Mouse (Mus musculus) MEL (cell line): ENCODE results near the gene Sgca. TPM values are rescaled to one million over a fixed set of nuclear protein-coding genes. Genes with fewer than 3 reads are reported as not detected.

Experiments used
- DNase-seq: peaks from one replicate; pipeline ENCODE4 v3.0.0; 2011; ENCODE audit warnings: low read depth, low spot score
- H3K27ac ChIP-seq: 2 replicates; pipeline ENCODE4 v1.5.1; 2012; ENCODE audit warnings: low read depth, mild to moderate bottlenecking, control low read depth, low read length, moderate library complexity; ENCODE audit not compliant: control insufficient read depth
- H3K27me3 ChIP-seq, 2 experiments: fragments of 150-350 bp in 1 of 2; sonication (generic) in 1 of 2; 2 replicates each; pipeline ENCODE4 v1.6.1; 2012; ENCODE audit warnings: low read length in 2 of 2, mild to moderate bottlenecking in 2 of 2, improper control_type of control experiment in 1 of 2, moderate library complexity in 1 of 2; ENCODE audit not compliant: insufficient read depth in 2 of 2, control insufficient read depth in 1 of 2
- H3K36me3 ChIP-seq, 2 experiments: 2 replicates each; pipeline ENCODE4 v1.6.1; 2012 to 2014; ENCODE audit warnings: low read length in 2 of 2, improper control_type of control experiment in 1 of 2, inconsistent platforms in 1 of 2, mild to moderate bottlenecking in 1 of 2; ENCODE audit not compliant: insufficient read depth in 2 of 2, control insufficient read depth in 1 of 2
- H3K4me1 ChIP-seq, 2 experiments: fragments of 150-350 bp in 1 of 2; sonication (generic) in 1 of 2; 2 replicates each; pipeline ENCODE4 v1.6.1; 2012; ENCODE audit warnings: low read length in 2 of 2, improper control_type of control experiment in 1 of 2, mild to moderate bottlenecking in 1 of 2; ENCODE audit not compliant: insufficient read depth in 2 of 2, control insufficient read depth in 1 of 2
- H3K4me3 ChIP-seq, 2 experiments: fragments of 150-350 bp in 1 of 2; sonication (generic) in 1 of 2; 2 replicates each; pipeline ENCODE4 v1.5.1; 2012; ENCODE audit warnings: low read depth in 2 of 2, low read length in 2 of 2, mild to moderate bottlenecking in 2 of 2, moderate library complexity in 2 of 2, control low read depth in 1 of 2, improper control_type of control experiment in 1 of 2; ENCODE audit not compliant: control insufficient read depth in 1 of 2, insufficient read depth in 1 of 2
- H3K79me2 ChIP-seq: 2 replicates; pipeline ENCODE4 v1.6.1; 2012; ENCODE audit warnings: mild to moderate bottlenecking, low read length, moderate library complexity; ENCODE audit not compliant: control insufficient read depth, poor library complexity, insufficient read depth
- H3K9ac ChIP-seq: 2 replicates; pipeline ENCODE4 v1.6.1; 2012; ENCODE audit warnings: low read depth, mild to moderate bottlenecking, control low read depth, low read length, moderate library complexity; ENCODE audit not compliant: control insufficient read depth, poor library complexity, severe bottlenecking
- H3K9me3 ChIP-seq: fragments of 150-350 bp; sonication (generic); replicated peaks from 2 replicates; pipeline ENCODE4 v1.6.1; 2012; ENCODE audit warnings: mild to moderate bottlenecking, low read length, improper control_type of control experiment, moderate library complexity; ENCODE audit not compliant: insufficient read depth
- CHD1 ChIP-seq: IDR thresholded peaks from 2 replicates; pipeline ENCODE4 v1.6.1; 2012; ENCODE audit warnings: low read depth, mild to moderate bottlenecking, inconsistent platforms, low read length, improper control_type of control experiment
- EP300 ChIP-seq, 2 experiments: IDR thresholded peaks; 2 replicates each; pipeline ENCODE4 v1.6.1; 2011; ENCODE audit warnings: improper control_type of control experiment in 2 of 2, low read length in 2 of 2, low read depth in 1 of 2, mild to moderate bottlenecking in 1 of 2
- GABPA ChIP-seq: IDR thresholded peaks from 2 replicates; pipeline ENCODE4 v1.6.1; 2012; ENCODE audit warnings: low read depth, mild to moderate bottlenecking, inconsistent platforms, low read length, improper control_type of control experiment, moderate library complexity
- GATA1 ChIP-seq: IDR thresholded peaks from 2 replicates; pipeline ENCODE4 v1.6.1; 2011; ENCODE audit warnings: low read depth, low read length, improper control_type of control experiment
- MAFK ChIP-seq: IDR thresholded peaks from 2 replicates; pipeline ENCODE4 v1.6.1; 2011; ENCODE audit warnings: low read depth, mild to moderate bottlenecking, low read length, improper control_type of control experiment, borderline replicate concordance
- MAZ ChIP-seq: IDR thresholded peaks from 2 replicates; pipeline ENCODE4 v1.6.1; 2012; ENCODE audit warnings: low read depth, mild to moderate bottlenecking, inconsistent platforms, low read length, improper control_type of control experiment
- MEF2A ChIP-seq: IDR thresholded peaks from 2 replicates; pipeline ENCODE4 v1.6.1; 2014; ENCODE audit warnings: low read depth, mild to moderate bottlenecking, inconsistent platforms, low read length, improper control_type of control experiment; ENCODE audit not compliant: poor library complexity, insufficient replicate concordance, severe bottlenecking; ENCODE audit errors: extremely low read depth
- NRF1 ChIP-seq: IDR thresholded peaks from 2 replicates; pipeline ENCODE4 v1.6.1; 2014; ENCODE audit warnings: low read depth, mild to moderate bottlenecking, inconsistent platforms, low read length, improper control_type of control experiment, moderate library complexity; ENCODE audit not compliant: poor library complexity, insufficient read depth, severe bottlenecking
- POLR2AphosphoS5 ChIP-seq: IDR thresholded peaks from 2 replicates; pipeline ENCODE4 v1.6.1; 2012; ENCODE audit warnings: low read depth, borderline replicate concordance, mild to moderate bottlenecking, inconsistent platforms, low read length, moderate library complexity, mixed read lengths
- RAD21 ChIP-seq: IDR thresholded peaks from 2 replicates; pipeline ENCODE4 v1.6.1; 2011; ENCODE audit warnings: mild to moderate bottlenecking, low read depth, low read length, improper control_type of control experiment
- RCOR1 ChIP-seq: IDR thresholded peaks from 2 replicates; pipeline ENCODE4 v1.6.1; 2012; ENCODE audit warnings: low read depth, mild to moderate bottlenecking, inconsistent platforms, low read length, improper control_type of control experiment
- SIN3A ChIP-seq: IDR thresholded peaks from 2 replicates; pipeline ENCODE4 v1.6.1; 2012; ENCODE audit warnings: low read length, improper control_type of control experiment, inconsistent platforms
- TBP ChIP-seq: IDR thresholded peaks from 2 replicates; pipeline ENCODE4 v1.8.0; 2011; ENCODE audit warnings: low read depth, low read length, improper control_type of control experiment
- TCF12 ChIP-seq: IDR thresholded peaks from 2 replicates; pipeline ENCODE4 v1.6.1; 2014; ENCODE audit warnings: low read depth, mild to moderate bottlenecking, inconsistent platforms, low read length, improper control_type of control experiment, moderate library complexity
- ZC3H11A ChIP-seq: IDR thresholded peaks from 2 replicates; pipeline ENCODE4 v1.6.1; 2012; ENCODE audit warnings: low read depth, mild to moderate bottlenecking, inconsistent platforms, low read length, improper control_type of control experiment
- ZMIZ1 ChIP-seq: IDR thresholded peaks from 2 replicates; pipeline ENCODE4 v1.6.1; 2012; ENCODE audit warnings: low read depth, mild to moderate bottlenecking, inconsistent platforms, low read length, improper control_type of control experiment, moderate library complexity
- ZNF384 ChIP-seq: IDR thresholded peaks from 2 replicates; pipeline ENCODE4 v1.6.1; 2012; ENCODE audit warnings: low read depth, mild to moderate bottlenecking, inconsistent platforms, low read length, improper control_type of control experiment
- polyA plus RNA-seq, 2 experiments: library from polyadenylated mRNA; stranded (reverse) in 1 of 2; unstranded in 1 of 2; fragments of >175 nt in 1 of 2; fragments of >200 nt in 1 of 2; gene quantifications; 2 replicates each; pipeline versions ENCODE4 v1.2.1 to v1.2.4; 2012; ENCODE audit warnings: low replicate concordance in 2 of 2, low read depth in 1 of 2; ENCODE audit not compliant: insufficient read length in 2 of 2, insufficient read depth in 1 of 2, missing spikeins in 1 of 2
- total RNA-seq: library from RNA; depleted of rRNA; stranded (reverse); fragments of 300-350 nt; gene quantifications from 2 replicates; pipeline ENCODE4 v1.2.3, GENCODE M21; 2012

Sgca gene
- total and polyA plus RNA-seq, 3 experiments: not detected

- H3K4me3 ChIP-seq: no peak overlapping the region
- H3K4me1 ChIP-seq: peaks cover 0 to 7% of the 10 kb centered on the region in 2 experiments; a peak in 1 of 4 replicates
- peaks cover 0 to 7% of the 10 kb centered on the region in 2 experiments; a peak in 2 of 4 replicates for H3K36me3 ChIP-seq
- DNase-seq: no peak
- no peaks in the 10 kb centered on the region for H3K9me3 ChIP-seq
- H3K9ac ChIP-seq: no peak overlapping the region
- H3K27me3 ChIP-seq: peaks cover 23 to 37% of the 10 kb centered on the region in 2 experiments
- H3K79me2 ChIP-seq: no peaks in the 10 kb centered on the region
- TF ChIP-seq TCF12: no peak
- no peak for TF ChIP-seq GABPA
- no peak for TF ChIP-seq ZC3H11A
- no peak for TF ChIP-seq NRF1
- TF ChIP-seq CHD1: no peak
- TF ChIP-seq POLR2AphosphoS5: no peak
- no peak for TF ChIP-seq MEF2A
- TF ChIP-seq ZNF384: no peak
- TF ChIP-seq RAD21: no peak
- TF ChIP-seq SIN3A: no peak
- no peak for TF ChIP-seq MAFK
- TF ChIP-seq MAZ: no peak
- no peak overlapping the region for H3K27ac ChIP-seq
Observed at GRCm38 (mm10) chr11:94962534-94963101, 13.5 kb downstream of the Sgca start.

DNA sequence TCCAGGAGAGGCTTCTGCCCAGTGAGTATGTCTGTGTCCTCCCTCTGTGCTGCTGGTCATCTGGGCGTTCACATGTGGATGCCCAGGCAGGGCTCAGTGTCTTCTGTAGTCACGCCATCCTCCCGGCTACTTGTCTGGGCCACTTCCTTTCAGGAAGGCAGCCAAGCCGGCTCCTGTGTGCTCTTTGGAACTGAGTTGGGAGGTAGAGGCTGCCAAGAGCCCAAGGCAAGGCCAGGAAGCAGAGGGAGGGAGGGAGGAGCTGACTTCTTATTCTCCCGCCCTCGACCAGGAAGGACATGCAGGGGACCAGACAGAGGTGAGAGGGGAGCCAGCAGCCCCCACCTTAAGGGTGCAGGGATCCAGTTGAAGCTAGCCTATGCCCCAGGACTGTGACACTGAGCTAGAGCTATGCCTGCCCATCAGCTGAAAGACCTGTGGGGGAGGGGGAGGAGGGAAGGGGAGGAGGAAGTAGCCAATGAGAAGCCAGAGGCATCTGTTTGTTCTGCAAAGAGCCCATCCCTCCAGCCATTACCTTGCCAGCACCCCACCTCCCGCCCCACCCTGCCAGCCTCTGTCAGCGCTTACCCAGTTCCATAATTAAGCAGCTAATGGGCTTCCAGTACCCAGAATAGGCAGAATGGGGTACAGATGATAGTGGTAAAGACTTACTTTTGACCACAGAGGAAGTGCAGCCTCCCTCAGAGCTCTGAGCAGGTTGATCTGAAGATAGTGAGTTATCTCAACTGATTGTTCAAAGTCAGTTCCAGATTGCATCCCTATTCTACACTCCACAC, 17.9 kb downstream of the Sgca start:
- H3K79me2 ChIP-seq: no peaks in the 10 kb centered on the region
- H3K4me3 ChIP-seq: no peak overlapping the region
- no peak overlapping the region for H3K27ac ChIP-seq
- H3K9me3 ChIP-seq: no peaks in the 10 kb centered on the region
- H3K36me3 ChIP-seq: peaks cover 0 to 7% of the 10 kb centered on the region in 2 experiments; a peak in 2 of 4 replicates
- H3K4me1 ChIP-seq: peaks cover 0 to 7% of the 10 kb centered on the region in 2 experiments; a peak in 1 of 4 replicates
- peaks cover 22 to 31% of the 10 kb centered on the region in 2 experiments for H3K27me3 ChIP-seq
- TF ChIP-seq RCOR1 (peak; percentile 76), ZMIZ1 (no peak), GATA1 (peak; percentile 67), CHD1 (no peak), EP300 (IDR thresholded peaks at IDR 0.05; ENCODE audit: low read depth in 1 of 2, low read length in 2 of 2) (peak in 1 of 2 experiments; percentile 41; a peak in 1 of 4 replicates), TBP (peak; percentile 23; the same call in 1 of the 2 replicates), TCF12 (no peak)
- peak; percentile 62 for DNase-seq
- H3K9ac ChIP-seq: no peak overlapping the region
